Mouse (Mus musculus): Measurements from ENCODE around the gene Them7.

The Them7 gene

GRCm38 (mm10) chr2:105235380-105236115 is 11.4 kb downstream of the Them7 start:
- no peak for DNase-seq (ENCODE audit: low spot score in 2 of 2)

DNA sequence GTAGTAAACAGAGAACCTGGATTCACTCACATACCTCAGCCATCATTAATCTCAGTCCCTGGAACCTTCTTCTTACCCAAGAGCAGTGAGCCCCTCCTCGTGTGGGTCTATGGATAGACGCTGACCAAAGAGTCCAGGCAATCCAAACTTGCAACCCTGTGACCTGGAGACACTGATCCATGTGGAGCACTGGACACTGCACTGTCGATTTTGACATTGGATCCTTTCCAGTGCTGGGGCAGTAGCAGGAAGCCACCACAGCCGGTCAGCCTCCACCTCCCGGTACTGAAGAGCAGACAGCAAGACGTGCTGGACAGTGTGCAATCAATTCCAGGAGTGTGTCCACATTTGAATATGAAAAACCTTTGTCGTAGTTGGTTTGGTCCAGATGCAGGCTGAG is 13.3 kb downstream of the Them7 start:
- DNase-seq (ENCODE audit: low spot score in 2 of 2): no peak

DNA sequence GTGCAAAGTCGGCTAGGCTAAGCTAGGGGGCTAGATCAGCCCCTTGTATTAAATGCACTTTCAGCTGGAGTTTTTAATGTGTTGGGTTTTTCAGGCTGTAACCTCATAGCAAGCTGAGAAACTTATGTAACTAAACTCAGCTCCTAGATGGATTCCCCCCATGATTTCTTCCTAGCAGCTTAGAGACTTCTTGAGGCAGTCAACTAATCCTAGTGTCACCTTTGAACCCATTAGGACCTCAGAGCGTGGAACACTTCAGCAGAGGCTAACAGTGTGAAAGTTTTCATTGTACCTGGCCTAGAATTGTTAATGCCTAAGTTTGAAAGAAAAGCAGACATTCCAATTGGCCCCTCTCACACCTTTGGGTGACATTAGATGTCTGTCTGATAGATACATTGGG is 13.7 kb downstream of the Them7 start:
- no peak for DNase-seq (ENCODE audit: low spot score in 2 of 2)

GRCm38 (mm10) chr2:105238775-105239174 is 14.7 kb downstream of the Them7 start:
- peak; percentile 12 to 19 for DNase-seq (ENCODE audit: low spot score in 2 of 2)

GRCm38 (mm10) chr2:105240631-105241030 is 16.5 kb downstream of the Them7 start:
- no peak for DNase-seq (ENCODE audit: low spot score in 2 of 2)

DNA sequence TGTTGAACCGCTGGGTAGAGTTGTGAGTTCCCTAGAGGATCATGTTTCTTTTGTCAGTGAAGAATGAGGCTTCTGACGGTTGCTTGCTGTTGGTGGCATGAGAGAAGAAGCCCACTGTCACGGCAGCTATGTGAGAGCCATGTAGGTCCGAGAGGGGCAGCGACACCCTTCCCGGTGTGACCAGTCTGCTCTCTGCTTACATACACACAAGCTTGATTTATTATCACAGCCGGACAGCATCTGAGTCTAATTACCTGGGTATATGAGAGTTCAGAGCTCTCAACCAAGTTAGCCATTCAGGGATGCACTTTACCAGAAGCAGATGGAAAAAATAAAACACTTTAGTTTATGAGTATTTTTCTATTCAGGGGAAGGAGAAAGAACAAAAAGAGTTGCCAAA is 18.8 kb downstream of the Them7 start:
- DNase-seq (ENCODE audit: low spot score in 2 of 2): no peak

- DNase-seq (ENCODE audit: low spot score in 2 of 2): no peak
Observed at GRCm38 (mm10) chr2:105244733-105245132, 20.6 kb downstream of the Them7 start.

DNA sequence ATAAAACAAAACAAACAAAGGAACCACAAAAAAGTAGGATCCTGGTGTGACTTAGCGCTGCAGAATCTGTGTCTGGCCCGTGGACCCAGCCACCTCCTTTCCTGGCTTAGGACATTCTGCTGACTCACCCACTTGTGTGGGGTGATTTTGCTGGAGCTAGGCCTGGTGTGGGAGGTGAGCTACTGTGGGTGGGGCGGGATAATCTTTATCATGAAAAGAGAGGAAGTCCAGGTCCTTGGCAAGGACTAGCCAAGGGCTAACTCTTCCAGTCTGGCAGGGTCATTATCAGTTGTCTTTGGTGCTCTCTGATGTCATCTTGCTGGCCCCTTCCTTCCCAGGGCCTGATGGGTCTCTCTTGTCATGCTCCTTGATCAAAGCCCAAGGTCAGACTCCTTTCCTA is 27.9 kb downstream of the Them7 start:
- no peak for DNase-seq (ENCODE audit: low spot score in 2 of 2)

- no peak for DNase-seq (ENCODE audit: low spot score in 2 of 2)
Observed at GRCm38 (mm10) chr2:105252824-105253223, 28.7 kb downstream of the Them7 start.

DNA sequence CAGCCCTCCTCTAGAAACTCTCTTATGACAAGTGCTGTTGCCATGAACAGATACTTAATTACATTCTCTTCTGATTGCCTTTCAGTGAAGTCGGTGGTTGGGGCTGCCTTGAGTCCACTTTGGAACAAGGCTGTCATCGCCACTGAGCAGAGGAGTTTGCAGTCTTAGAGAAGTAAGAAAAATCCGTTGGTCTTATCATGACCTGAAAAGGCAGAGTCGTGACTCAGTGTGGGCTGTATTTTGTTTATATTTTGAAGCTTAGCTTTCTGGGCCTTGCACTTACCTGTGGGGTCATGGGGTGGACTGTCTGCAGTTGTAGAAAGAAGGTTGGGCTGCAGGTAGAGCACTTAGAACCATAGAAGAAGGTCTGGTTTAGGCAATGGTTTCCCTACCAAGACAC is 31.3 kb downstream of the Them7 start:
- no peak for DNase-seq (ENCODE audit: low spot score in 2 of 2)

GRCm38 (mm10) chr2:105256427-105257071 is 32.4 kb downstream of the Them7 start:
- no peak for DNase-seq (ENCODE audit: low spot score in 2 of 2)

GRCm38 (mm10) chr2:105257376-105257775 is 33.3 kb downstream of the Them7 start:
- DNase-seq (ENCODE audit: low spot score in 2 of 2): no peak

- no peak for DNase-seq (ENCODE audit: low spot score in 2 of 2)
Observed at GRCm38 (mm10) chr2:105261335-105261734, 37.2 kb downstream of the Them7 start.

DNA sequence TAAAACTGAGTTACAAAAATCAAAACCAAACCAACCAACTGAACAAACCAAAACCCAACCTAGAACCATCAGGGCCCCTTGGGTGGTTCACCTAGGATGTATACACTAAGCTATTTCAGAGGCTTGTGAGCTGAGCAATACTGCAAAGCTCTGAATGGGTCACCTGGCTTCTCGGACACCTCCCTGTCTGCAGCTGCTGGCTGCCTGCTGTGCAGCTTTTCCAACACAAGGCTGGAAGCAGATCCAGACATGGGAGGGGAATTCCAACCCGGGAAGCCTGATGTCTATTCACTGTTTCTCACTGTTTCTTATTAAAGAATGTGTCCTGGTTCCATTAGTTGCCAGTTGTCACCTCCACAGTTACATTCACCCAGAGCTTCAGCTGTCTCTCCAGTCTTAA is 39.1 kb downstream of the Them7 start:
- no peak for DNase-seq (ENCODE audit: low spot score in 2 of 2)

DNA sequence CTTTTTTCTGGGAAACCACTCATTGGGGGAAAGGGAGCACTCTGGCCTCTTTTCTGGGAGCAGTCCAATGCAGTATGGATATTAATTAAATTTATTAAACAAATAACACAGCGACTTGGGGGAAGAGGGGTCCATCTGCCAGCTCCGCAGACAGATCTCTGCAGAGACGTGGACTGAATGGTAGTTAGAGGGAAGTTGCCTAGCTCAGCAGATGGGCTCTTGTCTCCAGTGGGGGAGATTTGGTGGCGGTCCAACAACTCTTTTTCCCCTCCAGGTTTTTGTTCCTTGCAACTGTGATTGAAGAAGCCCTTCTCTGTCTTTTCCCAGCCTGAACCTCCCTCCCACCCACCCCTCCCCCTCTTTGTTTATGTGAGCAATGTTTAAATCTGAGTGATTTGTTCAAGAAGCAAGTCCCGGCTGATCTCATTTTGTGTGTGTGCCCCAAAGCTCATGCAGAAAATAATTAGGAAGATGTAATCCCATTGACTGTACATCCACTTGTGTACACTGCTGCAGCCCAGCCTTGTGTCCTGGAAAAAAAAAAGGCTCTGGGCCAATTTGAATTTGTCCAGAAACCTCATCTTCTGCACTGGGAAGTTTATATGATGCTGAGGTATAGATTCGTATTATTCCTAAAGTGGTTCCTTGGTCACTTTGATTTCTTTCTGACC is 58.4 kb downstream of the Them7 start:
- DNase-seq (ENCODE audit: low spot score in 2 of 2): no peak

- no peak for DNase-seq (ENCODE audit: low spot score in 2 of 2)
Observed at GRCm38 (mm10) chr2:105283811-105284210, 59.7 kb downstream of the Them7 start.

GRCm38 (mm10) chr2:105284855-105285254 is 60.7 kb downstream of the Them7 start:
- no peak for DNase-seq (ENCODE audit: low spot score in 2 of 2)

- DNase-seq (ENCODE audit: low spot score in 2 of 2): no peak
Observed at GRCm38 (mm10) chr2:105295823-105296222, 71.7 kb downstream of the Them7 start.

DNA sequence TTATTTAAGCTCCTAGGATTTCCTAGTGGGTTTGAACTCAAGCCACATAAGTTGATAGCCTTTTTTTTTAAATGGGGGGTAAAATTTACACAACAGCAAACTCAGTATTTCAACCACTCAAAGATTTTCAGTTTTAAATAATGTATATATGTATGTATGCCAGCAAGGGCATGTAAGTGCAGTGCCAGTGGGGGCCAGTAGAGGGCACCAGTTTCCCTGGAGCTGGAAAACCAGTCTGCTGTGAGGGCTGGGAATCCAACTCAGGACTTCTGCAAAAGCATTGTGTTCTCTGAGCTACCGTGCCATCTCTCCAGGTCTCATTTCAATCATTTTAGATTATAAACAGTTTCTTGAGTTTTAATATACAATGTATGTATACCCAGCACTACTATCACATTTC is 74.8 kb downstream of the Them7 start:
- DNase-seq (ENCODE audit: low spot score in 2 of 2): no peak

DNA sequence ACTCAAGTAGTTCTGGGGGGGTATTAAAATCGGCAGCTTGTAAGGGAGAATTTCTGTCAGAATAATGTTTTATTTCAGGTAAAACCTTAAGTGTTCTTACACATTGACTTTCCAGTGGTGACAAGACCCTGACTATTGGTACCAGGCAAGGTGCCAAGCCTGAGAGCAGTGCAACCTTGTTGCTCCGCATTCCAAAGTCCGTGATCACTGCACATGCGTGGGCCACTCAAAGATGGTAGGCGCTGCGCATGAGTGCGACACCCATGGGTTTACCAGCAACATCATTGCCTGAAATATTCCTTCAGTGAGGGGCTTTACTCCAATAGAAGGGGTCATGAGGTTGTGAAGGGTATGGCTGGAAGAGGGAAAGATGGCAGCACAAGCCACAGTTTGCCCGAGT is 77.0 kb downstream of the Them7 start:
- no peak for DNase-seq (ENCODE audit: low spot score in 2 of 2)

GRCm38 (mm10) chr2:105301531-105301930 is 77.4 kb downstream of the Them7 start:
- no peak for DNase-seq (ENCODE audit: low spot score in 2 of 2)

DNA sequence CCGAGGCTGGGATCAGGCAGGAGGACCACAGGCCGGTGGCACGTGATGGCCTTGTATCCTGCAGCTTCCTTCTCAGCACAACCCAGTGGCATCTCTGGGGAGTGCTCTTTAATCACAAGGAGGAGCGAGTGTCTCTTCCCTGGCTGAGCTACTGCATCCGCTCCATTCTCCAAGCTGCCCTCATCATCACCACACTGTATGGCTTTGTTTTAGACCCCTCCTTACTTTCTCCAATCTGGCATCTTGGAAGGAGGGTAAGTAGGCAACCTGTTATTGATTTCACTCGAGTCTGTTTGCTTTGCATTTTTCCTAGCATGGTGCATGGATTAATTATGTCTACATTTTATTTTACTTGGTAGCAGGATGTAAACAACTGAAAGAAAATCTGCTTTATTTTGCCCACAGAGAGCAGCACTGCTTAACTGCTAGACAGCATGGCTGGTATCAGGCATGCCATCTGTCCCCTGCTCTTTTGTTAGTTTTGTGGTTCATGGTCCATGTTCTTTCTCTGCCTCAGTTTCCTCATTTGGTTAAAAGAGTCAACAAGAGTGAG is 79.9 kb downstream of the Them7 start:
- DNase-seq (ENCODE audit: low spot score in 2 of 2): no peak

GRCm38 (mm10) chr2:105305876-105306275 is 81.8 kb downstream of the Them7 start:
- no peak for DNase-seq (ENCODE audit: low spot score in 2 of 2)
